Mouse (Mus musculus) liver, embryonic 16.5 days (tissue): Measurements from ENCODE around the gene Tsc22d4. TPM values are rescaled to one million over a fixed set of nuclear protein-coding genes. Genes with fewer than 3 reads are reported as not detected.

Experiments used
- ATAC-seq: fragments of 200-750 bp; cut with Nextera tagmentation; 2 replicates; pipeline ENCODE4 v1.8.0; 2017; ENCODE audit warnings: low read depth, mild to moderate bottlenecking, moderate number of reproducible peaks, moderate library complexity
- H3K27ac ChIP-seq: fragments of 300-500 bp; sonication (generic); 2 replicates; pipeline ENCODE4 v1.5.1; 2014; ENCODE audit warnings: mild to moderate bottlenecking, low read length
- H3K27me3 ChIP-seq: fragments of 300-500 bp; sonication (generic); 2 replicates; pipeline ENCODE4 v1.6.1; 2014; ENCODE audit warnings: low read depth, low read length, mixed read lengths; ENCODE audit not compliant: control insufficient read depth, insufficient read depth
- H3K36me3 ChIP-seq: fragments of 300-500 bp; sonication (generic); 2 replicates; pipeline ENCODE4 v1.6.1; 2014; ENCODE audit warnings: mild to moderate bottlenecking; ENCODE audit not compliant: control insufficient read depth, insufficient read depth
- H3K4me1 ChIP-seq: fragments of 300-500 bp; sonication (generic); 2 replicates; pipeline ENCODE4 v1.6.1; 2014; ENCODE audit warnings: low read depth, low read length, mixed read lengths; ENCODE audit not compliant: control insufficient read depth
- H3K4me2 ChIP-seq: fragments of 300-500 bp; sonication (generic); 2 replicates; pipeline ENCODE4 v1.6.1; 2014; ENCODE audit warnings: low read depth, low read length, mixed read lengths
- H3K4me3 ChIP-seq: fragments of 300-500 bp; sonication (generic); 2 replicates; pipeline ENCODE4 v1.5.1; 2014; ENCODE audit warnings: low read depth, mild to moderate bottlenecking, low read length
- H3K9ac ChIP-seq: fragments of 300-500 bp; sonication (generic); 2 replicates; pipeline ENCODE4 v1.6.1; 2014; ENCODE audit warnings: low read depth, low read length
- H3K9me3 ChIP-seq: fragments of 300-500 bp; sonication (generic); replicated peaks from 2 replicates; pipeline ENCODE4 v1.6.1; 2016; ENCODE audit warnings: low read length; ENCODE audit not compliant: control insufficient read depth
- WGBS: fragments of 180-500 bp; shearing (Covaris S2); extraction: QIAGEN DNeasy Blood & Tissue Kit; methylation state at CpG from one replicate; pipeline ENCODE4 v1.1.7; 2014; ENCODE audit not compliant: insufficient replicate concordance; 5-methylcytosine and 5-hydroxymethylcytosine counted together
- polyA plus RNA-seq: library from polyadenylated mRNA; unstranded; fragments of >200 nt; fragmentation: Nextera tagmentation; extraction: Ambion mirVana; gene quantifications from 2 replicates; pipeline ENCODE4 v1.2.1, GENCODE M21; 2015

Tsc22d4 gene
- polyA plus RNA-seq, 1 experiment from 2014 or later, result 64.4 TPM

- H3K4me1 ChIP-seq, result peaks cover 43% of the 10 kb centered on the region
- no peak overlapping the region for H3K27ac ChIP-seq
- H3K36me3 ChIP-seq, result peaks cover 29% of the 10 kb centered on the region
- WGBS, result 77% methylated on average over 13 of the region's 13 CpGs
- H3K4me3 ChIP-seq, result no peak overlapping the region
- peak overlapping the region; percentile 27; the same call in 1 of the 2 replicates for H3K9ac ChIP-seq
- H3K4me2 ChIP-seq, result 0 out of 2 replicates have a peak overlapping the region, but pooled peaks have one; percentile 99
- no peaks in the 10 kb centered on the region for H3K9me3 ChIP-seq
- no peaks in the 10 kb centered on the region for H3K27me3 ChIP-seq
- ATAC-seq, result no peak
Observed at GRCm38 (mm10) chr5:137782776-137783522, 37.4 kb downstream of the Tsc22d4 start.

- 0 out of 2 replicates have a peak overlapping the region, but pooled peaks have one; percentile 20 for H3K27ac ChIP-seq
Observed at GRCm38 (mm10) chr5:137783901-137784540, 38.5 kb downstream of the Tsc22d4 start.

GRCm38 (mm10) chr5:137784546-137784945, 39.0 kb downstream of the Tsc22d4 start:
- ATAC-seq, result no peak
- Histone ChIP-seq H3K9ac (peak overlapping the region; percentile 95), H3K4me1 (peaks cover 39% of the 10 kb centered on the region), H3K27me3 (no peaks in the 10 kb centered on the region), H3K9me3 (no peaks in the 10 kb centered on the region), H3K4me2 (peak overlapping the region; percentile 99), H3K36me3 (peaks cover 29% of the 10 kb centered on the region), H3K4me3 (peak overlapping the region; percentile 88), H3K27ac (peak overlapping the region; percentile 100; the same call in 1 of the 2 replicates)
- 65% methylated on average over 14 of the region's 14 CpGs for WGBS

More at GRCm38 (mm10) chr5:137783901-137784540, 38.5 kb downstream of the Tsc22d4 start:
- no peaks in the 10 kb centered on the region for H3K9me3 ChIP-seq
- peak overlapping the region; percentile 95 for H3K9ac ChIP-seq
- H3K4me1 ChIP-seq, result peaks cover 41% of the 10 kb centered on the region
- H3K36me3 ChIP-seq, result peaks cover 29% of the 10 kb centered on the region
- no peak for ATAC-seq
- peak overlapping the region; percentile 99 for H3K4me2 ChIP-seq
- WGBS, result 50% methylated on average over 9 of the region's 9 CpGs
- H3K27me3 ChIP-seq, result no peaks in the 10 kb centered on the region
- peak overlapping the region; percentile 88 for H3K4me3 ChIP-seq

GRCm38 (mm10) chr5:137785164-137786031, 39.9 kb downstream of the Tsc22d4 start:
- 1% methylated on average over 55 of the region's 62 CpGs for WGBS
- peak overlapping the region; percentile 95 for H3K9ac ChIP-seq
- ATAC-seq, result peak; percentile 7; the same call in 1 of the 2 replicates
- no peaks in the 10 kb centered on the region for H3K27me3 ChIP-seq
- peaks cover 31% of the 10 kb centered on the region for H3K4me1 ChIP-seq
- H3K4me3 ChIP-seq, result peak overlapping the region; percentile 88
- H3K4me2 ChIP-seq, result peak overlapping the region; percentile 99
- peaks cover 29% of the 10 kb centered on the region for H3K36me3 ChIP-seq
- H3K9me3 ChIP-seq, result no peaks in the 10 kb centered on the region
- peak overlapping the region; percentile 100 for H3K27ac ChIP-seq

- Histone ChIP-seq H3K9ac (peak overlapping the region; percentile 95), H3K27ac (peak overlapping the region; percentile 100), H3K4me3 (peak overlapping the region; percentile 88), H3K4me2 (peak overlapping the region; percentile 99), H3K4me1 (peaks cover 31% of the 10 kb centered on the region), H3K9me3 (no peaks in the 10 kb centered on the region), H3K36me3 (peaks cover 23% of the 10 kb centered on the region), H3K27me3 (no peaks in the 10 kb centered on the region)
- ATAC-seq, result peak; percentile 85
- under 1% methylated on average over 72 of the region's 79 CpGs for WGBS
Observed at GRCm38 (mm10) chr5:137786109-137786942, 40.8 kb downstream of the Tsc22d4 start.

- under 1% methylated on average over 48 of the region's 48 CpGs for WGBS
- Histone ChIP-seq H3K4me3 (peak within 1 kb of the TSS; percentile 88), H3K27ac (peak within 1 kb of the TSS; percentile 100), H3K9me3 (no peaks in the 10 kb centered on the region), H3K9ac (peak within 1 kb of the TSS; percentile 95), H3K36me3 (peaks cover 13% of the 10 kb centered on the region), H3K27me3 (no peaks in the 10 kb centered on the region), H3K4me2 (peak within 1 kb of the TSS; percentile 99), H3K4me1 (peaks cover 31% of the 10 kb centered on the region)
- ATAC-seq, result peak; percentile 58
Observed at GRCm38 (mm10) chr5:137787151-137787928, 41.8 kb downstream of the Tsc22d4 start, which contains the start of the genes Mepce and Zcwpw1. TSS of gene Mepce (minus strand) at chr5:137787655. TSS of gene Zcwpw1 (plus strand) at chr5:137787798.

- Histone ChIP-seq H3K4me3 (peak overlapping the region; percentile 88), H3K9me3 (no peaks in the 10 kb centered on the region), H3K27me3 (no peaks in the 10 kb centered on the region), H3K9ac (no peak overlapping the region), H3K36me3 (peaks cover 4% of the 10 kb centered on the region), H3K27ac (no peak overlapping the region), H3K4me2 (peak overlapping the region; percentile 99), H3K4me1 (peaks cover 28% of the 10 kb centered on the region)
- ATAC-seq, result no peak
- 71% methylated on average over 24 of the region's 24 CpGs for WGBS
Observed at GRCm38 (mm10) chr5:137788171-137788570, 42.6 kb downstream of the Tsc22d4 start.
